Mouse (Mus musculus): ENCODE results near the gene Bola2. TPM values are rescaled to one million over a fixed set of nuclear protein-coding genes. Genes with fewer than 3 reads are reported as not detected.

The Bola2 gene
- polyA plus RNA-seq, 1 experiment from 2014 or later, result 158 TPM

DNA sequence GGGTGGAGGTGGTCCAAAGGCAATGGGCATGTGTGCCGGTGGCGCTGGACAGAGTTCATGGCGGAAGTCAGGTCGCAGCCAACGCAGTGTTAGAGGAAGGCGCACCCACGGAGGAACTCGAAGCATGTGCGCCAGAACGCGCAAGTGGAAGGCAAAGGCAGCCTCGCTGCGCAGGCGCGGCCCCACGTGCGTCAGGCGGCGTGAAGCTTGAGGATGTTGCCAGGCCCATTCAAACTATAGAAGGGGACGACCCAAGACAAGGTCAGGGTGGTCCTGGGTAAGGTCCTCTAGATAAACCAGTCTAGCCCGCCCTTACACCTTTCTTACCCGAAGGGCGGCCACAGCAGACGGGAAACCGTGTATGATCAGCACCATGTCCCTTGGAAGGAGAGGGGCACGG, 2.8 kb upstream of the Bola2 start:
- Histone ChIP-seq H3K9ac (replicated peaks) (peak overlapping the region; percentile 6; the same call in 1 of the 2 replicates), H3K36me3 (peaks cover 29% of the 10 kb centered on the region), H3K27me3 (no peaks in the 10 kb centered on the region), H3K4me1 (replicated peaks) (peaks cover 34% of the 10 kb centered on the region), H3K4me3 (replicated peaks) (no peak overlapping the region), H3K4me2 (replicated peaks) (no peak overlapping the region), H3K9me3 (no peaks in the 10 kb centered on the region), H3K27ac (no peak overlapping the region)
- no peak for ATAC-seq
- 96% methylated on average over 26 of the region's 26 CpGs for WGBS

GRCm38 (mm10) chr7:126693256-126693655, 1.9 kb upstream of the Bola2 start:
- Histone ChIP-seq H3K4me2 (replicated peaks) (0 out of 2 replicates have a peak overlapping the region, but pooled peaks have one; percentile 69), H3K4me1 (replicated peaks) (peaks cover 39% of the 10 kb centered on the region), H3K9me3 (no peaks in the 10 kb centered on the region), H3K36me3 (peaks cover 34% of the 10 kb centered on the region), H3K27ac (no peak overlapping the region), H3K4me3 (replicated peaks) (no peak overlapping the region), H3K9ac (replicated peaks) (no peak overlapping the region), H3K27me3 (no peaks in the 10 kb centered on the region)
- WGBS, result 40% methylated on average over 3 of the region's 3 CpGs
- no peak for ATAC-seq

GRCm38 (mm10) chr7:126693781-126694180, 1.4 kb upstream of the Bola2 start:
- H3K36me3 ChIP-seq, result peaks cover 36% of the 10 kb centered on the region
- H3K9ac ChIP-seq (replicated peaks), result no peak overlapping the region
- H3K4me1 ChIP-seq (replicated peaks), result peaks cover 39% of the 10 kb centered on the region
- H3K27me3 ChIP-seq, result no peaks in the 10 kb centered on the region
- H3K9me3 ChIP-seq, result no peaks in the 10 kb centered on the region
- no peak overlapping the region for H3K4me3 ChIP-seq (replicated peaks)
- peak overlapping the region; percentile 69 for H3K4me2 ChIP-seq (replicated peaks)
- WGBS, result 86% methylated on average over 7 of the region's 7 CpGs
- no peak for ATAC-seq
- no peak overlapping the region for H3K27ac ChIP-seq

- peak overlapping the region; percentile 30; the same call in 1 of the 2 replicates for H3K27ac ChIP-seq
Measured at GRCm38 (mm10) chr7:126694441-126695051, 655 bp upstream of the Bola2 start.

DNA sequence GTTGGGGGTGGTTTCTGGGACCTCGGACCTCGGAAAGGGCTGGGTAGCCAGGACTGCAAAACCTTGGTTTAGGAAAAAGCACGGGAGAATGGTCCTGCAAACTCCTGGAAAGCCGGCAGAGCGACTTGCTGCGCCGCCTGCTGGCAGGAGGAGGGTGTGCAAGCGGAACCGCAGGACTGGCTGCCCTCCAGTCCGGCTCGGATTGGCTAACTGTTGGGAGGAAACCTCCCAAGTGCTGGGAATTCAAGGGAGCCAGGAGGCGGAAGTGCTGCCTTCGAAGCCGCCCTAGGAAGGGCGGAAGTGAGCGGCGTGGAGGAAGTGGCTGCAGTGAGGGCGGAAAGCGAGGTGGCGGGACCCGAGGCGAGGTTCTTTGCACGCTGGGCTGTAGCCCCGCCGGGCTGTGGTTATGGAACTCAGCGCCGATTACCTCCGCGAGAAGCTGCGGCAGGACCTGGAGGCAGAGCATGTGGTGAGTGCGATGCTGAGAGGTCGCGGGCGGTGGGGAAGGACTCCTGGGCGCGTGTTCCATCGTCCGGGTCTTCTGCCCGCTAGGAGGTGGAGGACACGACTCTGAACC, 518 bp downstream of the Bola2 start, which contains the start of gene Slx1b:
Slx1b (minus strand) TSS at position 154 of the 577 bp plus-strand sequence.
- H3K27ac ChIP-seq, result peak within 1 kb of the TSS; percentile 95
- H3K27me3 ChIP-seq, result no peaks in the 10 kb centered on the region
- no peaks in the 10 kb centered on the region for H3K9me3 ChIP-seq
- peak; percentile 97 for ATAC-seq
- under 1% methylated on average over 40 of the region's 40 CpGs for WGBS
- H3K9ac ChIP-seq (replicated peaks), result peak within 1 kb of the TSS; percentile 80
- peaks cover 45% of the 10 kb centered on the region for H3K36me3 ChIP-seq
- peak within 1 kb of the TSS; percentile 97 for H3K4me2 ChIP-seq (replicated peaks)
- peak within 1 kb of the TSS; percentile 69 for H3K4me3 ChIP-seq (replicated peaks)
- H3K4me1 ChIP-seq (replicated peaks), result peaks cover 45% of the 10 kb centered on the region

More at GRCm38 (mm10) chr7:126694441-126695051, 655 bp upstream of the Bola2 start:
- Histone ChIP-seq H3K27me3 (no peaks in the 10 kb centered on the region), H3K36me3 (peaks cover 43% of the 10 kb centered on the region), H3K4me3 (replicated peaks) (peak overlapping the region; percentile 69), H3K4me2 (replicated peaks) (peak overlapping the region; percentile 69), H3K9ac (replicated peaks) (peak overlapping the region; percentile 79), H3K9me3 (no peaks in the 10 kb centered on the region), H3K4me1 (replicated peaks) (peaks cover 39% of the 10 kb centered on the region)
- 29% methylated on average over 10 of the region's 10 CpGs for WGBS
- no peak for ATAC-seq

DNA sequence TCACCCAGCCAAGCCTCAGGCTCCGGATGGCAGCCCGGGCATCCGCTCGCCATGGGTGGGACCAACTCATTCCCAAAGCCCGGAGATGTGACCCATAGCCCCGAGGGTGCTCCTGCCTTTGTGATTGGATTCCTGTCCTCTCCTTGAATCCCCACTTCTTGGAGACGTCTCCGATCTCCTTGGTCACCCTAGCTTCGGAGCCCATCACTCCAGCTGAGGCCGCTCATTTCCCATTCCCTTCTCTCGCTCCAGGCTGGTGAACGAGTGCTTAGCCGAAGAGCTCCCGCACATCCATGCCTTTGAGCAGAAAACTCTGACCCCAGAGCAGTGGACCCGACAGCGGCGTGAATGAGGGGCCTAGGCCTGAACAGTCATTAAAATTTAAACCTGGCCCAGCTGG, 1.1 kb downstream of the Bola2 start:
- H3K4me1 ChIP-seq (replicated peaks), result peaks cover 50% of the 10 kb centered on the region
- peak overlapping the region; percentile 97 for H3K4me2 ChIP-seq (replicated peaks)
- peak overlapping the region; percentile 69 for H3K4me3 ChIP-seq (replicated peaks)
- peaks cover 39% of the 10 kb centered on the region for H3K36me3 ChIP-seq
- H3K9me3 ChIP-seq, result no peaks in the 10 kb centered on the region
- H3K27me3 ChIP-seq, result no peaks in the 10 kb centered on the region
- ATAC-seq, result no peak
- 3% methylated on average over 17 of the region's 17 CpGs for whole genome bisulfite sequencing
- peak overlapping the region; percentile 74 for H3K27ac ChIP-seq
- peak overlapping the region; percentile 80 for H3K9ac ChIP-seq (replicated peaks)

GRCm38 (mm10) chr7:126696886-126697285, 1.7 kb downstream of the Bola2 start:
- no peaks in the 10 kb centered on the region for H3K9me3 ChIP-seq
- peaks cover 56% of the 10 kb centered on the region for H3K4me1 ChIP-seq (replicated peaks)
- WGBS, result 69% methylated on average over 3 of the region's 3 CpGs

GRCm38 (mm10) chr7:126697838-126698237, 2.6 kb downstream of the Bola2 start:
- ATAC-seq, result no peak
- Histone ChIP-seq H3K4me3 (replicated peaks) (no peak overlapping the region), H3K27ac (no peak overlapping the region), H3K36me3 (peaks cover 26% of the 10 kb centered on the region), H3K4me1 (replicated peaks) (peaks cover 61% of the 10 kb centered on the region), H3K4me2 (replicated peaks) (no peak overlapping the region), H3K9ac (replicated peaks) (no peak overlapping the region), H3K9me3 (no peaks in the 10 kb centered on the region), H3K27me3 (0 out of 2 replicates have a peak, but pooled peaks cover 2% of the 10 kb centered on the region)
- WGBS, result 96% methylated on average over 8 of the region's 8 CpGs

More at GRCm38 (mm10) chr7:126696886-126697285, 1.7 kb downstream of the Bola2 start:
- peak overlapping the region; percentile 69 for H3K4me3 ChIP-seq (replicated peaks)
- H3K4me2 ChIP-seq (replicated peaks), result peak overlapping the region; percentile 97
- peaks cover 35% of the 10 kb centered on the region for H3K36me3 ChIP-seq
- no peak overlapping the region for H3K27ac ChIP-seq
- peak overlapping the region; percentile 80 for H3K9ac ChIP-seq (replicated peaks)
- no peak for ATAC-seq
- H3K27me3 ChIP-seq, result no peaks in the 10 kb centered on the region

DNA sequence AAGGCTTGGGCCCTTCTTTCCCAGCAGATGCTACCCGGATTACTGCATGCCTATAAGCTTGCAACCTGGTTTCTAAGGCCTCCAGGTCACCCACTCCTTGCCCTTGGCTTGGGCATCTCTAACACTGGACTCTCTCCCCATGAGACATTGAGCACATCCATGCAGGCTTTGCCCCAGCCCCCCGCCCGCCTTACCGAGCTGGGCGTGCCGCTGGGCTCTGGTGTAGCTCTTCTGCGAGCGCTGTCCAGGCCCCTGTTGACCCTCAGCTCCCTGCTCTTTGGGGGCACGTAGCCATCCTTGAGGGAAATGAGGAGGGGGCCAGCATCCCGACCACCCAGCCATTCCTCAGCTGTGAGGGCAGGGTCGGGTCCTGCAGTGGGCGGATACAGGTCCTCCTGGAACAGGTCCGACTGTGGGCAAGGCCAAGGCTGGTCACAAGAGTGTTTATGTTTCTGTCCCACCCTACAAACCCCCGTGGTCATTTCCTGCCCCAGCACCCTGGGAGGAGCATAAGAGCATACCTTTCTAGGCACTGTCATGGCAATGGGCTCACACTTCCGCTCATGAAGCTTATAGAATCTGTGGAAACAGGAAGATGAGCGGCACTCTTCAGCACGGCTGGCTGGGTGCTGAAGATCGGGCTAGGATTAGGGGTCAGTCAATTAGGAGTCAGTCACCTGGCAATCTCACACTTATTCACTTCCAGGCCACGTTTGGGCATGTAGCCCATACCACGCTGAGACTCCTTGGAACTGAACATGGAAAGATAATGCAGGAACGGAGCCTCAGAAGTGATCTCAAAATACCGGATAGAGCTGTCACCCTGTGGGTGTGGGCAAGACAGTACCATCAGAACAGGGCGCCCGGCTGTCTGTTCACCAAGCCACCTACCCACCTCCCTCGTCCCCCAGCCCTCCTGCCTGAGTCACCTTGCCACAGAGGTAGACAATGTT, 5.1 kb downstream of the Bola2 start:
- no peak for ATAC-seq
- Histone ChIP-seq H3K4me1 (replicated peaks) (peaks cover 67% of the 10 kb centered on the region), H3K27me3 (peaks cover 7% of the 10 kb centered on the region; the same call in 1 of the 2 replicates), H3K9me3 (no peaks in the 10 kb centered on the region), H3K9ac (replicated peaks) (no peak overlapping the region), H3K27ac (no peak overlapping the region), H3K4me3 (replicated peaks) (no peak overlapping the region), H3K4me2 (replicated peaks) (no peak overlapping the region), H3K36me3 (peaks cover 26% of the 10 kb centered on the region)
- WGBS, result 86% methylated on average over 25 of the region's 25 CpGs

DNA sequence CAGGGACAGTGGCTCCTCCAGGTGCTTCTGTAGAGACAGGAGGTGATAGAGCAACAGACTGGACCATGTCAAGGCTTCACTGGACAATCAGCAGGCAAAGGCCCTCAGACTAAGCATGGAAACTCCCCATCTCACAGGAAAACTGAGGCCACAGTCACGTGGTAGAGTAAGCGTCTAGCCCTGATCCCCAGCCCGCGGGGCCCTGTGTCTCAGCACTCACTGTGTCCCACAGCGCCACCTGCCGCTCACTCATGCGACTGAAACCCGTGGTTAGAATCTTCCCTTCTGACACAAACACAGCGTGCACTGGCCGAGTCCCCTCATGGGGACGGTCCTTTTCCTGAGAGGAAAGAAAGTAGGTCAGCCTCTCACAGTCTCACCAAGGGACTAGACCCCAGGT, 5.9 kb downstream of the Bola2 start:
- no peak overlapping the region for H3K27ac ChIP-seq

GRCm38 (mm10) chr7:126701559-126702357, 6.6 kb downstream of the Bola2 start:
- Histone ChIP-seq H3K27ac (no peak overlapping the region), H3K36me3 (peaks cover 26% of the 10 kb centered on the region), H3K4me1 (replicated peaks) (peaks cover 61% of the 10 kb centered on the region), H3K27me3 (peaks cover 7% of the 10 kb centered on the region; the same call in 1 of the 2 replicates), H3K9me3 (no peaks in the 10 kb centered on the region), H3K9ac (replicated peaks) (peak overlapping the region; percentile 36; the same call in 1 of the 2 replicates), H3K4me3 (replicated peaks) (peak overlapping the region; percentile 10; the same call in 1 of the 2 replicates), H3K4me2 (replicated peaks) (peak overlapping the region; percentile 30)
- ATAC-seq, result no peak
- WGBS, result 60% methylated on average over 24 of the region's 24 CpGs

More for the DNA sequence above, 5.9 kb downstream of the Bola2 start:
- Histone ChIP-seq H3K9me3 (no peaks in the 10 kb centered on the region), H3K4me1 (replicated peaks) (peaks cover 67% of the 10 kb centered on the region), H3K4me2 (replicated peaks) (peak overlapping the region; percentile 30), H3K27me3 (peaks cover 7% of the 10 kb centered on the region; the same call in 1 of the 2 replicates), H3K36me3 (peaks cover 26% of the 10 kb centered on the region), H3K4me3 (replicated peaks) (no peak overlapping the region), H3K9ac (replicated peaks) (peak overlapping the region; percentile 36; the same call in 1 of the 2 replicates)
- WGBS, result under 1% methylated on average over 11 of the region's 11 CpGs
- ATAC-seq, result 0 out of 2 replicates have a peak, but pooled peaks have one; percentile 17
